Mouse (Mus musculus) liver, embryonic 14.5 days (tissue): ENCODE data around the gene Inca1.

Source experiments
- CTCF ChIP-seq: IDR thresholded peaks from 2 replicates; pipeline ENCODE4 v1.5.1; 2016; ENCODE audit warnings: antibody characterized with exemption, low read depth, control low read depth
- EP300 ChIP-seq: IDR thresholded peaks from 2 replicates; pipeline ENCODE4 v1.6.1; 2016; ENCODE audit warnings: antibody characterized with exemption, low read depth

GRCm38 (mm10) chr11:70647716-70648420, 52.1 kb downstream of the Inca1 start:
- TF ChIP-seq CTCF (no peak), EP300 (no peak)
